11 mouse cellular contexts compared by ENCODE assay signal in genomic region chr2:144215601-144216000, GRCm38 (mm10). TPM values are rescaled to one million over a fixed set of nuclear protein-coding genes. Genes with fewer than 3 reads are reported as not detected.
DNase-seq lines count a peak whose midpoint lies in the region; ATAC-seq lines count a peak whose summit lies in the region.
"Had no signal": no experiment of that assay in that cellular context is flagged by ENCODE, and none has a peak within 500 bp of the region (broad histone marks: within the 10 kb centered on the region; RNA-seq: fewer than 3 reads in every experiment).

No protein-coding gene starts in this region.

- no peak overlapping the region for H3K4me3 ChIP-seq in hindbrain, embryonic 10.5 days
- no peak overlapping the region for H3K4me3 ChIP-seq in hindbrain, embryonic 12.5 days
- no peak overlapping the region for H3K4me3 ChIP-seq in embryonic facial prominence, embryonic 13.5 days
- no peak overlapping the region for H3K4me3 ChIP-seq in hindbrain, embryonic 13.5 days
- no peak overlapping the region for H3K4me3 ChIP-seq in neural tube, embryonic 12.5 days
- H3K4me3 ChIP-seq: heart, adult 2 months had no signal

- no peak for DNase-seq in hindbrain, embryonic 10.5 days (ENCODE audit: low spot score)
- no peak for DNase-seq in B cell, adult 2 months
- no peak for DNase-seq in gastrocnemius, postnatal 4 days (ENCODE audit: low spot score in 2 of 2)
- DNase-seq in urinary bladder, postnatal 10 days (ENCODE audit: low spot score), result no peak
- DNase-seq: cerebellum, adult 9-11 months; right cerebral cortex, adult 18-20 months had no signal

- H3K27me3 ChIP-seq in hindbrain, embryonic 10.5 days (ENCODE audit: insufficient read depth, poor library complexity, severe bottlenecking), result no peaks in the 10 kb centered on the region
- no peaks in the 10 kb centered on the region for H3K27me3 ChIP-seq in hindbrain, embryonic 12.5 days
- H3K27me3 ChIP-seq in embryonic facial prominence, embryonic 13.5 days, result no peaks in the 10 kb centered on the region
- no peaks in the 10 kb centered on the region for H3K27me3 ChIP-seq in hindbrain, embryonic 13.5 days
- no peaks in the 10 kb centered on the region for H3K27me3 ChIP-seq in neural tube, embryonic 12.5 days (replicated peaks)

- no peak for ATAC-seq in hindbrain, embryonic 12.5 days (ENCODE audit: low FRiP score)
- ATAC-seq in embryonic facial prominence, embryonic 13.5 days (ENCODE audit: insufficient number of reproducible peaks, insufficient read depth, low FRiP score, low TSS enrichment, low read depth), result no peak
- ATAC-seq in hindbrain, embryonic 13.5 days (ENCODE audit: low FRiP score), result no peak
- no peak for ATAC-seq in neural tube, embryonic 12.5 days (ENCODE audit: low FRiP score, low read depth)

- WGBS in hindbrain, embryonic 10.5 days, result 21% methylated on average over 9 of the region's 9 CpGs
- WGBS in hindbrain, embryonic 12.5 days, result 22% methylated on average over 9 of the region's 9 CpGs
- WGBS in embryonic facial prominence, embryonic 13.5 days, result 40% methylated on average over 9 of the region's 9 CpGs
- 24% methylated on average over 9 of the region's 9 CpGs for WGBS in hindbrain, embryonic 13.5 days
- WGBS in neural tube, embryonic 12.5 days, result 20% methylated on average over 9 of the region's 9 CpGs

- no peaks in the 10 kb centered on the region for H3K36me3 ChIP-seq in hindbrain, embryonic 10.5 days
- no peaks in the 10 kb centered on the region for H3K36me3 ChIP-seq in hindbrain, embryonic 12.5 days
- H3K36me3 ChIP-seq in embryonic facial prominence, embryonic 13.5 days, result no peaks in the 10 kb centered on the region
- H3K36me3 ChIP-seq in hindbrain, embryonic 13.5 days, result no peaks in the 10 kb centered on the region
- no peaks in the 10 kb centered on the region for H3K36me3 ChIP-seq in neural tube, embryonic 12.5 days

- H3K4me1 ChIP-seq in hindbrain, embryonic 10.5 days (replicated peaks), result peaks cover 18% of the 10 kb centered on the region
- peaks cover 9% of the 10 kb centered on the region; the same call in 1 of the 2 replicates for H3K4me1 ChIP-seq in hindbrain, embryonic 12.5 days
- H3K4me1 ChIP-seq in embryonic facial prominence, embryonic 13.5 days, result peaks cover 16% of the 10 kb centered on the region
- peaks cover 14% of the 10 kb centered on the region for H3K4me1 ChIP-seq in hindbrain, embryonic 13.5 days (replicated peaks)
- peaks cover 5% of the 10 kb centered on the region; the same call in 1 of the 2 replicates for H3K4me1 ChIP-seq in neural tube, embryonic 12.5 days

- H3K9me3 ChIP-seq in hindbrain, embryonic 10.5 days, result no peaks in the 10 kb centered on the region
- no peaks in the 10 kb centered on the region for H3K9me3 ChIP-seq in hindbrain, embryonic 12.5 days (replicated peaks)
- H3K9me3 ChIP-seq in embryonic facial prominence, embryonic 13.5 days, result no peaks in the 10 kb centered on the region
- H3K9me3 ChIP-seq in hindbrain, embryonic 13.5 days, result no peaks in the 10 kb centered on the region
- no peaks in the 10 kb centered on the region for H3K9me3 ChIP-seq in neural tube, embryonic 12.5 days

- H3K9ac ChIP-seq in hindbrain, embryonic 12.5 days, result no peak overlapping the region
- H3K9ac ChIP-seq in embryonic facial prominence, embryonic 13.5 days, result peak overlapping the region; percentile 17; the same call in 1 of the 2 replicates
- 0 out of 2 replicates have a peak overlapping the region, but pooled peaks have one; percentile 20 for H3K9ac ChIP-seq in hindbrain, embryonic 13.5 days
- 0 out of 2 replicates have a peak overlapping the region, but pooled peaks have one; percentile 13 for H3K9ac ChIP-seq in neural tube, embryonic 12.5 days

- no peak overlapping the region for H3K4me2 ChIP-seq in hindbrain, embryonic 12.5 days (replicated peaks)
- H3K4me2 ChIP-seq in embryonic facial prominence, embryonic 13.5 days, result no peak overlapping the region
- H3K4me2 ChIP-seq in hindbrain, embryonic 13.5 days, result no peak overlapping the region
- H3K4me2 ChIP-seq in neural tube, embryonic 12.5 days (replicated peaks), result no peak overlapping the region

- peak overlapping the region; percentile 66; the same call in 1 of the 2 replicates for H3K27ac ChIP-seq in hindbrain, embryonic 10.5 days
- H3K27ac ChIP-seq in hindbrain, embryonic 12.5 days, result no peak overlapping the region
- H3K27ac ChIP-seq in embryonic facial prominence, embryonic 13.5 days, result peak overlapping the region; percentile 60; the same call in 1 of the 2 replicates
- peak overlapping the region; percentile 71 for H3K27ac ChIP-seq in hindbrain, embryonic 13.5 days
- no peak overlapping the region for H3K27ac ChIP-seq in neural tube, embryonic 12.5 days

RNA-seq across cellular contexts. Expression of gene Mgme1, which starts 54.9 kb away (rescaled TPM):
- polyA plus RNA-seq in hindbrain, embryonic 10.5 days (2016; fragmentation: Nextera tagmentation; extraction: Ambion mirVana), result 18.5 and 25.0 TPM in 2 replicates
- polyA plus RNA-seq in hindbrain, embryonic 12.5 days (2016; fragmentation: Nextera tagmentation; extraction: Ambion mirVana), result 15.4 and 16.2 TPM in 2 replicates
- polyA plus RNA-seq in embryonic facial prominence, embryonic 13.5 days (2015; fragmentation: Nextera tagmentation; extraction: Ambion mirVana), result 17.5 and 19.2 TPM in 2 replicates
- 11.1 and 12.1 TPM in 2 replicates for polyA plus RNA-seq in hindbrain, embryonic 13.5 days (2015; fragmentation: Nextera tagmentation; extraction: Ambion mirVana)
- polyA plus RNA-seq in neural tube, embryonic 12.5 days (2016; fragmentation: Nextera tagmentation; extraction: Ambion mirVana), result 12.9 and 14.6 TPM in 2 replicates
- 1 to 10 TPM; 6.3 to 6.6 TPM for total RNA-seq in gastrocnemius, postnatal 4 days (2021)

RNA-seq across cellular contexts. Expression of gene Snx5, which starts 55.1 kb away (rescaled TPM):
- 91.8 and 110 TPM in 2 replicates for polyA plus RNA-seq in hindbrain, embryonic 10.5 days (2016; fragmentation: Nextera tagmentation; extraction: Ambion mirVana)
- 93.0 and 97.0 TPM in 2 replicates for polyA plus RNA-seq in hindbrain, embryonic 12.5 days (2016; fragmentation: Nextera tagmentation; extraction: Ambion mirVana)
- 124 TPM in 2 replicates for polyA plus RNA-seq in embryonic facial prominence, embryonic 13.5 days (2015; fragmentation: Nextera tagmentation; extraction: Ambion mirVana)
- 72.8 and 74.9 TPM in 2 replicates for polyA plus RNA-seq in hindbrain, embryonic 13.5 days (2015; fragmentation: Nextera tagmentation; extraction: Ambion mirVana)
- 87.2 and 88.9 TPM in 2 replicates for polyA plus RNA-seq in neural tube, embryonic 12.5 days (2016; fragmentation: Nextera tagmentation; extraction: Ambion mirVana)
- total RNA-seq in gastrocnemius, postnatal 4 days (2021), result 10 to 100 TPM; 92.2 to 94.5 TPM

Comparison
In these comparisons a context has a peak if more than half of its experiments do, and no peak if none do; other contexts are left out.
1. H3K27ac ChIP-seq: peak in hindbrain, embryonic 10.5 days (single experiment), embryonic facial prominence, embryonic 13.5 days (single experiment) and hindbrain, embryonic 13.5 days (single experiment); none in hindbrain, embryonic 12.5 days (single experiment) and neural tube, embryonic 12.5 days (single experiment).